Mouse (Mus musculus) embryo, embryonic 11 days (tissue): ENCODE data around the gene Atg7.

Source experiments
- DNase-seq: peaks from one replicate; pipeline ENCODE4 v3.0.0-alpha.2; 2015

Atg7 gene

DNA sequence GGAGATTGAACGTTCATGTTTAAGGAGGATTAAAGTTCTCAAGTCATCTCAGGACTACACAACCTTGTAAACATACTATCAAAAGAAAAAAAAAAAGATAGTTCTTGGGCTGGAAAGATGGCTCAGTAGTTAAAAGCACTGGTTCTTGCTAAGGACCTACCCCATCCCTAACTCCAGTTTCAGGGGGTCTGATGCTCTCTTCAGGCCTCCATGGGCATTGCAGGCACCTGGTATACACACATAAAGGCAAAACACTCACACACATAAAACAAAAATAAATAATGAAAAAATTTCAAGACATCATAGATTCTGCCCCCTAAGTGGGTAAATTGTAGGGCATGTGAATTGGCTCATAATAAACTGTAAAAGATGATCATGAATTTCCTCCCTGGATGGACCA lies 42.5 kb downstream of the Atg7 start:
- no peak for DNase-seq

DNA sequence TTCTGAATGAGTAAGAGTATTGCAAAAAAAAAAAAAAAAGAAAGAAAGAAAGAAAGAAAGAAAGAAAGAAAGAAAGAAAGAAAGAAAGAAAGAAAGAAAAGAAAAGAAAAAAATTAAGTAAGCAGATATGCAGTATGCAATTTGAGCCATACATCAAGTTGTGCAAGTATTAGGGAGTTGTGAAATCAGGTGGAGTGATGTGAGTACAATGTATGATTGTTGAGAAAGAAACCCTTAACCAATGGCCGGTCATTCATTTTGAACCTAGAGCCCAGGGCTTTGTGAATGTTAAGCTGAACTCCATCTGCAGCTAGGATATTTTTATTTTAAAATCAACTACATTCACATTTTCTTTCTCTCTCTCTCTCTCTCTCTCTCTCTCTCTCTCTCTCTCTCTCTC lies 44.1 kb downstream of the Atg7 start:
- DNase-seq = no peak

DNA sequence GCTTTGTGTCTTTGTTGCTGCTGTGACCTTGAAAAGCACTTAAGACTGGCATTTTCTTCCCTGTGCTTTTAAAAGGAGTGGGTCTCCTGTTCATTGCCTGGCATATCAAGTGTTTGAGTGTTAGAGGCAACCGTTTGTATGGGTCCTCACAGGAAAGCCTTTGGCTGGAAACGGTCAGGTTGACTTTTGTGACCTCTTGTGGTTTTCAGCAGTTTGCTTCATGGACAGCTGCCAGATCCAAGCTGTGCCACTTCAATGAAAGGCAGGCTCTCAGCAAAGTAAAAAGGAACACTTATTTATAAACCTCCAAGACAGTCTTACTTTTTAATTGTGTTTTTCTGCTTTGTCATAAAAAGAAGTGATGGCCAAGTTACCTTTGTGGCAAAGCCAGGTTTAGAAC lies 47.8 kb downstream of the Atg7 start:
- DNase-seq = no peak

DNA sequence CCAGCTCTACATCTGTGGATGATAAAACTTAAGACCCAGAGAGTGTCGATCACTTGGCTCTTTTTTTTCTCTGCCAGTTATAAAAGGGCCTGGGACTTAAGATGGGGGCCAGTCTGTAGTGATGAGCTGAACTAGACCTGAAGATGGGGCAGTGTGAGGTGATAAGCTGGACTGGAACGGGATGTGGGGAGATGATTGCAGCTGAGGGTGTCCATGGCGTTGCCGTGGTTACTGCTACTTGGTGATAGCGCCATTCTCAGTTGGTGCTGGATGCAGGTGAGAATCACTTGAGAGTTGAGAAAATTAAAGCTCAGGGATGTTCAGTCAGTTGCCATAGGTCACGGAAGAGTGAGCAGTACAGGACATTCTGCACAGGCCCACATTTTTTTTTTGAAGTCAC lies 48.6 kb downstream of the Atg7 start:
- no peak for DNase-seq

DNA sequence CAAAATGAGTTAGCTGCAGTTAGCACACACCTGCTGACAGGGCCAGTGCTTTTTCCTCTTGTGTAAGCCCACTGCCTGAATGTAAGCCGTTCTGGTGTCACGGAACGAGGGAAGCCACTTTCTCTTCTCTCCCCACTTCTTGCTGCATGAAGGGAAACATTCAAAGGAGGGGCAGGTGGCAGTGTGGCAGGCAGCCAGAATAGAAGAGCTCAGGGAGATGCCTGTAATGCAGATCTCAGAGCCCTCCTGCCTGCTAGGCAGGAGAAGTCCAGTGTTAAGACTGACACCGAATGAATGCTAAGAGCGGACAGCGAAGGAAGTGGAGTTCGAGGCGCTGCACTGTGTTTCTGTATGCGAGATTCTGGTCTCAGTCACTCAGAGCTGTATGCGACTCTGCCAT lies 49.8 kb downstream of the Atg7 start:
- DNase-seq = no peak

DNA sequence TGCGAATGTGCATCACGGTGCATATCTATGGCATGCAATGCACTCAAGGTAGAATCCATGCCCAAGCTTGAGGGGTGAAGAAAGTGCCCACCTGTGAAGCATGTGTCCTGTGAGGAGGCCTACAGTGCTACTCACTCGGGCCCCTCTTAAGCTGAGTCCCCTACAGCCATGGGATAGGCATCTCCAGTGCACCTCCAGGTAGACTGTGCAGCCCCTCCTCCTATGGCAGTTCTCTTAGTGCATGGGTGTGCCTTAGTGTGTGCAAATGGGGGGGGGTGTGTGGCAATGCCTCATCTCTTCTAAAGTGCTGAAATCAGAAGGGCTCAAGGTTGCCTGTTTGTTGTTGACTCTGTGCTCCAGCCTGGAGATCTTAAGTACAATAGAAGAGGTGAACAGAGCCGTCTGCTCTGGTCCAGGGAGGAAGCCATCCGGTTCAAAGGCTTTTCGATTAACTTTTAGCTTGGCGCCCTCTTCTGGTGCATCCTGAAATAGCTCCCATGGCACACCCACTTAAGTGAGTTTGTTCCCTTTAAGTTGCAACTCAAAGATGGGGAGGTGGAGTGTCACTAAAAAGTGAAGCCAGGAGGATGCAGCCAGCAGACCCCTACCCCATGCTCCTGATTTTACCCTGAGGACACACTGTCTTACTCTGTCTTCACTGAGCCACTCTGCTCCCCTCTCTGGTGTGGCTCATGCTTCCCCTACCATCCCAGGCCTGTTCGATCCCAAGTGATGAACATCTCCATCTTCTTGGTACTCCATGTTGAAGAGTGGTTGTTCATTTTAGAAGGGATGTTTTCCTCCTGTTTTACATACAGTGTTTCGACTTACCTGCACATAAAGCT lies 55.0 kb downstream of the Atg7 start:
- DNase-seq = peak; percentile 87

DNA sequence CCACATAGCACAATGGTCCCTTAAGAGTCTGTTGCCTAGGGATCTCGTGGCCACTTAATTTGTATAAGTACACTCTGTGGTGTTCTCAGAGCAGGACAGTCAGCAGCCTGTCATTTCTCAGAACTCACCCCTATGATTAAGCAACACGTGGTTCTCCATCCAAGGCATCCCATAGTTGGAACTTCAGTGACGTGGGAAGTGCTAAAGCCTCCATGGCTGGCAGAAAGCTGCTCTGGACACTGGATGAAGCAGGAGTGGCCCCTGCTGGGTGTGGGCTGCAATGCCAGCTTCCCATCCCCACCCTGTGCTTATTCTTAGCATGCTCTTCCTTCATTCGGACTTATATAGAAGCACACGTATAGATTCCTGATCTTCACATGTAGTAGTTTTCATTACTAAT lies 55.7 kb downstream of the Atg7 start:
- DNase-seq = no peak

DNA sequence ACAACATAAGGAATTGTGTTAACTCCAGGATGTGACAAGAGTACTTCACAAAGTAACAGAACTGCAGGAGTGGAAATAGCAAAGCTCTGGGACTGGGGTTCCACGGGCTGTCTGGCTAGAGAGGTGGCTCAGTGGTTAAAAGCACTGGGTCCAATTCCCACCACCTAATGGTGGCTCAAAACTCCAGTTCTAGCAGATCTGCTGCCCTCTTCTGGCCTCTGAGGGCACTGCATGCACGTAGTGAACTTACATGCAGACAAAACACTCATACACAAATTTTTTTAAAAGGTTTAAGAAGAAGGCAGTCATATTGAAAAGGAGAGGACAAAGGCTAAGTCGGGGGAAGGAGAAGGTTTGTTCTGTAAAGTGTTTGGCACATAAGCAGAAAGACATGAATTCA lies 57.8 kb downstream of the Atg7 start:
- no peak for DNase-seq

DNA sequence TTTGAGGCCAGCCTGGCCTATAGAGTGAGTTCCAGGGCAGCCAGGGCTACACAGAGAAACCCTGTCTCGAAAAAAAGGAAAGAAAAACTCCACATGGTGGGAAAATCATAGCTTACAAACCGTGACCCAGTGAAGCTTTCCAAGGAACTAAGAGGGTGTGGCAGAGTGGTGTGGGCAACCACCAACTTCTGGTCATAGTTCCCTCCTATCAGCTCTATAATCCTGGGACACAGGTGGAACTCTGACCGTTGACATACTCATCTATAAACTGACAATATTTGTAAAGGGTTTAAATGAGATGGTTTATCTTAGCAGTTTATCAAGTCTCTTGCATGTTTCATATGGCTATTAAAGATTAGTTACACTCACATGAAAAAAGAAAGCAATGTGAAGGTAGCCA lies 64.1 kb downstream of the Atg7 start:
- no peak for DNase-seq

DNA sequence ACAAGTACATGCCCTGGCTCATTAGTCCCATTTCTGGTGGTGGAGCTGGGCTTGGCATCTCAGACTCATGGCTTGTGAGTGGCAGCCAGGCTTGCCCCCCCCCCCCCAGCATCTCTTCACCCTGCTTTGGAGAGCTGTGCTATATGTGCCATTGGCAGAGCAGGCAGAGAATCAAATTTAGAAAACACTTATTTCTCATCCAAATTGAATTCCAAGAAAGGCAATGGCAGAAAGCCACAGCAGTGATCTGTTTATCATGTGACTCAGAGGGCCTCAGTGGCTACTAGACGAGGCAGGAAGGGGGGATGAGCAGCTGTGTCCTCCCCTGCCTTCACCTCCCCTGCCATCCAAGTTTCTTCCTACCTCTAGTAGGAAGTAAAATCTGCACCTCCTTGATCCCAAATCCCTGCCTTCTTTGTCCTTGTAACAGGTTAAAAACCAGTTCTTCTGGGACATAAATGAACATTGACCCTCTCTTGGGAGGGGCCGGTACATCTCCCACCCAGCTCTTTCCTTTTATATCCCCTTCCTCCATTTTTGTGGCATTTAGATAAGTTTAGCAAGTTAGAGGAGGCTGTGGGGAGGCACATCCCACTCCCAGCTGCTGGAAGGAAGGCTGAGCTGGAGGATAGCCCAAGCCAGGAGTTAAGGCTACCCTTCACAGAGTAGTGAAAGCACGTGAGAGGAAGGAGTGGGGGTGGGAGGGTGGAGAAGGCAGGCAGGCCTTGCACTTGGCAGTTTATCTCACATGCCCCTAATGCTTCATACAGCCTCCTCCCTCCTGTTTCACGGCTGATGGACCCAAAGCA lies 69.5 kb downstream of the Atg7 start:
- DNase-seq = no peak

DNA sequence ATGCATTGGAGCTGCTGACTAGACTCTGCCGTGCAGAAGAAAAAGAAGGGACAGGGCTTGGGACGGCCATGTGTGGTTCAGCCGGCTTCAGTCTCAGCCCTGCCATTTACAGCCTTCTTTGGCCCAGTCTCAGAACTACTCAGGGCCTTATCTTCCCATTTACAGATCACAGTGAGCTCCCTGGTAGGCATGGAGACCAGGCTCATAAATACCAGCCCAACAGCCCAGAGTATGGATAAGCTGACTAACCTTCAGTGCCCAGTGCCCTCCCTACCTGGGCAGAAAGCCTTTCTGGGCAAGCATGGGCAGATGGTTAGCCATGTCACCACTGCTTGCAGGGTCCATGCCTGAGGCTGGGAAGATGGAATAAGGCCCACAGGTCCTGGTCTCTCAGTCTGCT lies 70.6 kb downstream of the Atg7 start:
- no peak for DNase-seq

DNA sequence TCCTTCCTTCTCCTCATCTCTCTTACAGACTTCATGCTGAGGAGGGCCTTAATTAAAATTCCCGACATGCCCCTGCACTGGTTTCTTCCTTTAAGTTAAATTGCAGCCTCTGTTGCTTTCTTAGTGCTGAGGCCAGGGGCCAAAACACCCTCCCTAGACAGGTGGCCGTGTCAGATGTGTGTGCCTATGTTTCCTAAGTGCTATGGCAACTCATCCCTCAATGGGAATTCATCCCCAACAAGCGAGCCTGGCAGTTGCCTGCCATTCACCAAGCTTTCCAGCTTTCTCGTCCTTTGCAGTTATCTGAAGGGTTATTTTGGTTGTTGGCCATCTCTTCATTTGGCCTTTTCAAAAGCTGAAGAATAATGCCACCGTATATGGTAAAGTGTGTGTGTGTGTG lies 71.8 kb downstream of the Atg7 start:
- no peak for DNase-seq

DNA sequence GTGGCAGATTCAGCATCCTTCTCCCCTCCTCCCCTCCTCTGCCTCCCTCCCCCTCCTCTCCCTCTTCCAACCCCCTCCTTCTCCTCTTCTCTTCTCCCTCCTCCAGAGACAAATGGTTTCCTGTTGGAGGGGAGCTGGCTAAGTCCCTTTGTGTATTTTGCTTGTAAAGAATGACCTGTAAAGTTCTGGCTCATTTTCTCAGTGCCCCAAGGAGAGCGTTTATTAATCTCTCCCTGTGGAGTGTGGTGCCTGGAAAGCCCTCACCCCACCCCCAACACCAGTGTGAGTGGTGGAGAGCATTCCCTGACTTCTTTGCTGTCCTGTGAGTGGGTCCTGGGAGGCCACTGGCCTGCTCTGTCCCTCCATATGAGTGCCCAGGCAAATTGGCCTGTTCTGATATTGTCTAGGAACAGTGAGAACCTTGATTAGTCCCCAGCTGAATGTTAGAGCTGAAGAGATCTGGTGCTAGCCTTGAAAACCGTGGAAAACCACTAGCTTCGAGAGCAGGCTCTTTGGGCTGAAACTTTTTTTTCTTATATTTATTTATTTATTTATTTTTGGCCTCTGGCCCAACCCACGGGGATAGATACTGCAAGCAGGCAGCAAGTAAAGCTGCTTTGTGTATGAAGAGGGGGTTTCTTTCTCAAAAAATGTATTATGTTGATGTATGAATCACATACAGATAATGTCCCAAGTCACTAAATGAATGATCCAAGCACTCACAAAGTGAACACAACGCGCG lies 72.6 kb downstream of the Atg7 start:
- DNase-seq = peak; percentile 39

DNA sequence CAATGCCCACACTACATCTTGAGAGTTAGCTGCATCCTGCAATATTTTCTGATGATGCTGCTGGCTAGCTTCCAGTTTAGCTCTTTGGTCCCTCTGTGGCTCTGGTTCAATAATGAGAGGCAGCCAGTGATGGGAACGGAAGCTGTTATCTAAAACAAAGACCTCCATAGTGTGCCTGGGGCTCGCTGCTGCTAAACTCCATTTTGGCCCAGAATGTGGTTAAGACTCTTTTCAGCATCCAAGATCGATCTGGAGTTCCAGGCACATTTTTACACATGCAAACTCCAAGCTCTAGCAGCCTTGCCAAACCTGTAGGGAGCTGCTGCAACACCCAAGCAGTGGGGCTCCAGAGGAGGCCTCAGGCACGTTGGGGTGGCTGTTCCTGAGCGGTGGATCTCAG lies 76.2 kb downstream of the Atg7 start:
- DNase-seq = no peak

DNA sequence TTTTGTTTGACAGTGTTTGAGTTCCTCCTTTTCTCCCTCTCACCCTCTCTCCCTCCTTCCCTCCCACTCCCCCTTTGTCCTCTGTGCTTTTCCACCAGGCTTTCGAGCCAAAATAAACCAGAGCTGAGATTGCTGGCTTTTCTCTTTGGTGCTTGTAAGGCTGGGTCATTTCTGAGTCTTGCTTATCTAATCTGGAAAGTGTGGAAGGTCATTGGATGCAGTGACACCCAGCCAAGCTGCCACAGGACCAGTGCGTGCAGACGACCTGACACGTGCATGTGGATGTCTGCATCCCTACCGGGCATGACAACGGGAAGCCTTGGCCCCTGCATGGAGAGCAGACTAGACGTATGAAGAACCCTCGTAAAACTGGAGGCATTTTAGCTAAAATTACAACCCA lies 76.8 kb downstream of the Atg7 start:
- no peak for DNase-seq

DNA sequence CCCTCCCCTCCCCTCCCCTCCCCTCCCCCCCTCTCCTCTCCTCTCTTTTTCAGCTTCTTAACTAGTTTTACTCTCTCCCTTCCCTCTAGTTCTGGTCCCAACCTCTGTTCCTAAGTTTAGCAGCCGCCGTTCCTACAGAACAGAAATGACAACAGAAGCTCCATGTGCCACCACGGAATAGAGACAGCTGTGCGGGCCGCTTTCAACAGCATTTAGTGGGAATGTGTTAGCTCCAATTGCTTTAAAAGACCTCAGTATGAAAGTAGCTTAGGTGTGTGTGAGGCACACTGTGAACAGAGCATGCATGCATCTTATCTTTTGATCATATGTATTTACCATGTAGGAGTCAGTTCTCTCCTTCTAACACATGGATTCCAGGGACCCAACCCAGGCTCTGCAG lies 79.1 kb downstream of the Atg7 start:
- DNase-seq = no peak

DNA sequence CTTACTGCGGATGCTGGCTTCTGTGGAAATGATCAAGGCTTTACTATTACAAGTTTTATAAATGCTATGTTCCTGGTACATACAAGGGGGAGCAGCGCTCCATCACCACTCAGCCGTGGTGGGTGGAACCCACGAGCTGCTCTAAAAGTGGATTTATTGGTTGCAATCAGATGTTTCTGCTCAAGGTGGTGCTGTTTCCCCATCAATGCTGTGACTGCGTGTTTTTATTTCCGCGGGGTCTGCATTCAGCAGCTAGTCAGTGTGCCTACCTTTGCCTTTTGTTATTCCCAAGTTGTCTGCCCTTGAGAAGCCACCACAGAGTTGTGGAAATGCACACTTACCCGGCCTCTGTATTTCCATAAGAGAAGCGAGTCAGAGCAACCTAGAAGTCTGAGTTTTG lies 81.0 kb downstream of the Atg7 start:
- DNase-seq = peak; percentile 78

DNA sequence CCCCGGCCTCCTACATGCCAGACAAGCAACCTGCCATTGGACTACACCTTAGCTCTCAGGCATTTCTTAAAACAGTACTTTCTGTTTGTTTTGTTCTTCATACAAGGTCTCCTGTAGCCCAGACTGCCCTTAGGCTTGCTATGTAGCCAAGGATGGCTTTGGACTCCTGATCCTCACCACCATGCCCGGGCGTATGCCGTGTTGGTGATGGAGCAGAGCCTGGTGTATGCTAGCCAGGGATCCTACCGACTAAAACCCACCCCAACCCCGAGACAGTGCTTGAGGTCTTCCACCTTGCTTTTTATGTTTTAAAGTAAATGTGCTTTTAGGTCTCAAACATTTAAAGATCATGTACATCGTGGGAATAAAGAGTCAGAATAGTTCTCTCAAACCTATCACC lies 81.5 kb downstream of the Atg7 start:
- no peak for DNase-seq

DNA sequence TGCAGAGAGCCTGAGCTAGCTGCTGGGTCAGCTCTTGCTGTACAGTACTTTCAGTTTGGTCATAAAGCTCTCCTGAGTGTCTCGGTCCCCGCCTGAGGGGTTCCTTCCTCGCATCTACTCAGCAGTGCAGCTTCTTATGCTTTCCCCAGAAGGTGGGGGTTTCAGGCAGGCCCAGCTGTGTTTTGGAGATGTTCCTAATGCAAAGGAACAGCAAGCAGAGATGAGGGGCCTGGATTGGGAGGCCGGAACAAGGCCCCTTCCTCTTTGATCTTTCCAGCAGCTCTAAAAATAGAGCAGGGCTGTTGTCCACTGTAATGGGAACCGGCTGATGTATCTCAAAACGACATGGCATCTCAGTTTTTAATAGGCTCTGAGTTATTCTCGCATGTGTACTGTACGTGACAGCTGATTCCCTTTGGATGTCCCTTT lies 82.3 kb downstream of the Atg7 start:
- peak; percentile 42 for DNase-seq

DNA sequence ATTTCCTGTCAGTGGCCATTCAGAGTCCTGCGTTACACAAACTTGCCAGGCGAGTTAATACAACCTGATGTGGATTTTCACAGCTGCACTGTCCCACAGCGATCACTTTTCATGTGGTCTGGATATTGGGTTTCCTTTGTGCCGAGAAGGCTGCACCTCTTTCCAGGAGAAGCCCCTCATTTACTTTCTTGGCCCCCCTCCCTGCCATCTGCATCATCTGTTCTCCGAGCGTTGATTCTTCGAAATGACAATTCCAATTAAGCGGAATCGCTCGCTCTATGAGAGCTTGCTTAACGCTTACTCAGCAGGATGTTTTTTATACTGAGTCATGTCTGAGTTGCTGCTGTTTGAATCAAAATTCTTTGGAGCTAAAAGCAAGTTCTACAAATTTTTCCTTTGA lies 83.8 kb downstream of the Atg7 start:
- peak; percentile 35 for DNase-seq

DNA sequence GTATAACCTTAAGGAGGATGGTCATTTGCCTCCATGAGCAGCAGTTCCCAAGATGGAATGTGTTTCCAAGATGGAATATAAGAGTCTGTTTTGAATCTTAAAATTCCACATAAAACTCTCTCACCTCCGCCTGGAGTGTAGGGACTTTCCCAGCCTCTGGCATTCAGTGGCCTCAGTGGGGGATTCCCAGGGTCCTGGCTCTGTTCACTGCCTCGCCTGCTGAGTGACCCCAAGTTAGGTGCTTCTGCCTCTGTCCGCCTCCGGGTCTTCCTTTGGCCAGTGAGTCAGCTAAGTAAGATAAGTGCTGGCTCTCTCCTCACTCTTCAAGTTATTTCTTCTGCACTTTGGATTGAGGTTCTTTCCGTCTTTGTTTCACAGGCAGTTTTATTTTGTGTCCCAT lies 90.3 kb downstream of the Atg7 start:
- DNase-seq = no peak

DNA sequence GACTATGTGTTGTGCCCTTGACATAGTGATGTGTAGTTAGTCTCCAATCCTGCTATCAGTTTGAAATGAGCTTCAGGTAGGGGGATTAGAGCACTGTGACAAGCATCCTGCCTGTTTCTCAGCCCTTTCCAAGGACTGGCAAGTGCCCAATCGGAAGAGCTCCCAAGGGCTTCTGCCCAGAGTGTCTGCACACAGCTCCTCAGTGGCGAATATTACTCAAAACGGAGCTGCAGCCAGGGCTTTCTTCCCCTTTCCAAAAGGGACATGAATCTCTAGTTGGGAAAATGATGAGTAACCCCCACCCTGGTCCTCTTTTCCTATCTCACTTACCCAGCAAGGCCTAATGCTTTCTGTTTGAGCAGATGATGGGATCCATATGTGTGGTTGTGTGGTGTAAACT lies 90.8 kb downstream of the Atg7 start:
- no peak for DNase-seq

DNA sequence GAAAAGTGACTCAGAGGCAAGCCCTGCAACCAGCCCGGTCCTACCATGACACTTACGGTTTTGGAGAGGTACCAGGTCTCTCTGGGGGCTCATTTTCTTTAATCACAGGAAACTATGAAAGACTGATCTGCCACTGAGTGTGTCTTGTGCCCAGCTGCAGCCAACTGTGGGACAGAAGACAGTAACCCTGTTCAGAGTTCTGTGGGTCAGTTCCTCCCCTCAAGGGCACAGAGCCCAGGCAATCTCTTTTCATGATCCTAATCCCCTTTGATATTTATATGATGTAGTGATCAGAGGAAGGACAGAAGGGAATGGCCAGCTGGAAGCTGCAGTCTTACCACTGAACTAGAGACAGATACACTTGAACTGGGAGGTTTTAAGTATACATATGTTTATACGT lies 92.2 kb downstream of the Atg7 start:
- DNase-seq = no peak

DNA sequence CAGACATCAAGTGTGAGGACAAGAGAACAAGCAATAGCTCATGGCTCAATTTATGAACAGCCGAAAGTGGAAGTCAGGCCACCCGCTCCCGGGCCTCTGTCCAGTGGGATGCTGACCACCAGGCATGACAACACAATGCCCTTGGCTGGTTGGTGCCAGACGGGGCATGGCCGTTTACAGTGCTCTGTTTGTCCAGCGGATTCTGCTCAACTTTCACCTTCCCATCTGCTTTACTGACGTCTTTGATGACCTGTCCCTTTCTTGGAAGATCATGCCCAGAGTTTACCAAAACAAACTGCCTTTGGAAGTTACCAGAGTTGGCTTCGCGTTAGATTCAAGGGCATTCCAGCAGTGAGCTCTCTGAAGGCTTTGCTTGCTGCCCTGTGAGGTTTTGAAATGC lies 93.5 kb downstream of the Atg7 start:
- no peak for DNase-seq
